Mouse (Mus musculus): ENCODE measurements at regions not wholly inside any gene's neighbourhood (a gene's known extent, or its start where the extent isn't known, plus 50 kb on each side); places are given as distances from the start of the nearest gene placed in this dataset.

- DNase-seq = no peak
Observed at GRCm38 (mm10) chr12:79966621-79967490, 146.0 kb downstream of the Zfp36l1 start.

GRCm38 (mm10) chr12:79966289-79966615 is 146.6 kb downstream of the Zfp36l1 start:
- no peak for DNase-seq

- DNase-seq = peak; percentile 74
Observed at GRCm38 (mm10) chr12:79965471-79966288, 147.1 kb downstream of the Zfp36l1 start.

GRCm38 (mm10) chr12:79963443-79964025 is 149.3 kb downstream of the Zfp36l1 start:
- no peak for DNase-seq

GRCm38 (mm10) chr12:79962649-79963236 is 150.1 kb downstream of the Zfp36l1 start:
- DNase-seq = no peak

- no peak for DNase-seq
Observed at GRCm38 (mm10) chr12:79961881-79962280, 150.9 kb downstream of the Zfp36l1 start.

GRCm38 (mm10) chr12:79961076-79961475 is 151.7 kb downstream of the Zfp36l1 start:
- DNase-seq = no peak

- DNase-seq = no peak
Observed at GRCm38 (mm10) chr12:79960446-79960845, 152.4 kb downstream of the Zfp36l1 start.

- no peak for DNase-seq
Observed at GRCm38 (mm10) chr12:79959540-79960305, 153.1 kb downstream of the Zfp36l1 start.

GRCm38 (mm10) chr12:79957211-79957610 is 155.6 kb downstream of the Zfp36l1 start:
- no peak for DNase-seq

GRCm38 (mm10) chr12:79956351-79956750 is 156.5 kb downstream of the Zfp36l1 start:
- DNase-seq = no peak

GRCm38 (mm10) chr12:79955501-79955900 is 157.3 kb downstream of the Zfp36l1 start:
- no peak for DNase-seq

GRCm38 (mm10) chr12:79950579-79951112 is 162.2 kb downstream of the Zfp36l1 start:
- no peak for DNase-seq

GRCm38 (mm10) chr12:79949101-79949824 is 163.6 kb downstream of the Zfp36l1 start:
- peak; percentile 92 for DNase-seq

GRCm38 (mm10) chr12:79947574-79947973 is 165.2 kb downstream of the Zfp36l1 start:
- no peak for DNase-seq

- DNase-seq = no peak
Observed at GRCm38 (mm10) chr12:79946777-79947176, 166.0 kb downstream of the Zfp36l1 start.

GRCm38 (mm10) chr12:79945899-79946298 is 166.9 kb downstream of the Zfp36l1 start:
- DNase-seq = no peak

GRCm38 (mm10) chr12:79944714-79945493 is 167.9 kb downstream of the Zfp36l1 start:
- peak; percentile 93 for DNase-seq

GRCm38 (mm10) chr12:79944090-79944489 is 168.7 kb downstream of the Zfp36l1 start:
- DNase-seq = no peak

- no peak for DNase-seq
Observed at GRCm38 (mm10) chr12:79942563-79943131, 170.2 kb downstream of the Zfp36l1 start.
